Mouse (Mus musculus) small intestine, adult 2 months (tissue): ENCODE measurements around the gene Pkd2.

Experiments
- CTCF ChIP-seq: fragments of 200-500 bp; IDR thresholded peaks from 2 replicates; pipeline ENCODE4 v1.5.1; 2012; ENCODE audit warnings: low read depth, mild to moderate bottlenecking, control low read depth, inconsistent platforms, low read length, moderate library complexity, mixed read lengths; ENCODE audit not compliant: insufficient replicate concordance, insufficient read length; ENCODE audit errors: extremely low read depth
- POLR2A ChIP-seq: fragments of 200-500 bp; IDR thresholded peaks from 2 replicates; pipeline ENCODE4 v1.6.1; 2012; ENCODE audit warnings: low read depth, mild to moderate bottlenecking, control low read depth, inconsistent platforms, low read length, moderate library complexity

DNA sequence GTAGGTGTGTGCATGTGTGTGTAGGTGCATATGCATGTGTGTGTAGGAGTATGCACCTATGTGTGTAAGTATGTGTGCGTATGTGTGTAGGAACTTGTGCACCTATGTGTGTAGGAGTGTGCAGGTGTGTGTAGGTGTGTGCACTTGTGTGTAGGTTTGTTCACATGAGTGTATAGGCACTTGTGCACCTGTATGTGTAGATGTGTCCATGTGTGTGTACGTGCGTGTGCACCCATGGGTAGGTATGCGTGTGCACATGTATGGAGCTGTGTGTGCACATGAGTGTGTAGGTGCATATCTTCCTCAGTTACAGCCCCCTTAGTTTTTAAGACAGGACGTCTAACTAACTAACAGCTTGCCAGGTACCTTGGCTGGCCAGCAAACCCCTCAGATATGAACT lies 9.3 kb downstream of the Pkd2 start:
- TF ChIP-seq CTCF (no peak), POLR2A (no peak)
